Mouse (Mus musculus) cerebellum, adult 2 months (tissue): ENCODE results near the gene Inip.

Experiments
- CTCF ChIP-seq: fragments of 200-500 bp; IDR thresholded peaks from 2 replicates; pipeline ENCODE4 v1.5.1; 2011; ENCODE audit warnings: low read depth, mild to moderate bottlenecking, control low read depth, low read length, moderate library complexity, borderline replicate concordance; ENCODE audit not compliant: insufficient read depth
- POLR2A ChIP-seq: fragments of 200-500 bp; IDR thresholded peaks from 2 replicates; pipeline ENCODE4 v1.6.1; 2011; ENCODE audit warnings: low read length, control low read depth, borderline replicate concordance; ENCODE audit not compliant: insufficient read depth

GRCm38 (mm10) chr4:59821516-59821915 lies 20.1 kb upstream of the Inip start:
- TF ChIP-seq CTCF = no peak
- TF ChIP-seq POLR2A = no peak
